Mouse (Mus musculus): ENCODE measurements at regions not wholly inside any gene's neighbourhood (a gene's known extent, or its start where the extent isn't known, plus 50 kb on each side); places are given as distances from the start of the nearest gene placed in this dataset.

- no peaks in the 10 kb centered on the region for H3K36me3 ChIP-seq
- H3K4me2 ChIP-seq, result no peak overlapping the region
- no peak overlapping the region for H3K9ac ChIP-seq
- H3K4me3 ChIP-seq, result no peak overlapping the region
- H3K27ac ChIP-seq (replicated peaks), result no peak overlapping the region
- no peaks in the 10 kb centered on the region for H3K27me3 ChIP-seq
- H3K9me3 ChIP-seq, result 0 out of 2 replicates have a peak, but pooled peaks cover 5% of the 10 kb centered on the region
- WGBS, result 85% methylated on average over 6 of the region's 6 CpGs
- no peak for ATAC-seq (ENCODE audit: low read depth)
- H3K4me1 ChIP-seq (replicated peaks), result no peaks in the 10 kb centered on the region
Measured at GRCm38 (mm10) chr1:90533481-90533880, 69.3 kb upstream of the Cops8 start.

DNA sequence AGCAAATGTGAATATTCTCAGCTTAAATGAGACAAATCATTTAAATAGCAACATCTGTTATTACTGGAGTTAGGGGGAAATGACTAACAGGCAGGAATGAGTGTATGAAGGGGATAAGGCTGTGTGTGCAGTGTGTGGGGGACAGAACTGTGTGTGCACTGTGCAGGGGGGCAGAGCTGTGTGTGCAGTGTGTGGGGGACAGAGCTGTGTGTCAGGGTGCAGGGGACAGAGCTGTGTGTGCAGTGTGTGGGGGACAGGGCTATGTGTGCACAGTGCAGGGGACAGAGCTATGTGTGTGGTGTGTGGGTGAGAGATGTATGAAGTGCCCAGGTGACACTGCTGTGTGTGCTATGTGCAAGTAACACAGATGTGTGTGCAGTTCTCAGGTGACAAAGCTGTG, 66.7 kb upstream of the Cops8 start:
- Histone ChIP-seq H3K4me1 (replicated peaks) (no peaks in the 10 kb centered on the region; the same call in 1 of the 2 replicates), H3K4me2 (no peak overlapping the region), H3K4me3 (no peak overlapping the region), H3K9me3 (peaks cover 10% of the 10 kb centered on the region; the same call in 1 of the 2 replicates), H3K27me3 (no peaks in the 10 kb centered on the region), H3K9ac (no peak overlapping the region), H3K27ac (replicated peaks) (no peak overlapping the region), H3K36me3 (no peaks in the 10 kb centered on the region)
- ATAC-seq (ENCODE audit: low read depth), result no peak

DNA sequence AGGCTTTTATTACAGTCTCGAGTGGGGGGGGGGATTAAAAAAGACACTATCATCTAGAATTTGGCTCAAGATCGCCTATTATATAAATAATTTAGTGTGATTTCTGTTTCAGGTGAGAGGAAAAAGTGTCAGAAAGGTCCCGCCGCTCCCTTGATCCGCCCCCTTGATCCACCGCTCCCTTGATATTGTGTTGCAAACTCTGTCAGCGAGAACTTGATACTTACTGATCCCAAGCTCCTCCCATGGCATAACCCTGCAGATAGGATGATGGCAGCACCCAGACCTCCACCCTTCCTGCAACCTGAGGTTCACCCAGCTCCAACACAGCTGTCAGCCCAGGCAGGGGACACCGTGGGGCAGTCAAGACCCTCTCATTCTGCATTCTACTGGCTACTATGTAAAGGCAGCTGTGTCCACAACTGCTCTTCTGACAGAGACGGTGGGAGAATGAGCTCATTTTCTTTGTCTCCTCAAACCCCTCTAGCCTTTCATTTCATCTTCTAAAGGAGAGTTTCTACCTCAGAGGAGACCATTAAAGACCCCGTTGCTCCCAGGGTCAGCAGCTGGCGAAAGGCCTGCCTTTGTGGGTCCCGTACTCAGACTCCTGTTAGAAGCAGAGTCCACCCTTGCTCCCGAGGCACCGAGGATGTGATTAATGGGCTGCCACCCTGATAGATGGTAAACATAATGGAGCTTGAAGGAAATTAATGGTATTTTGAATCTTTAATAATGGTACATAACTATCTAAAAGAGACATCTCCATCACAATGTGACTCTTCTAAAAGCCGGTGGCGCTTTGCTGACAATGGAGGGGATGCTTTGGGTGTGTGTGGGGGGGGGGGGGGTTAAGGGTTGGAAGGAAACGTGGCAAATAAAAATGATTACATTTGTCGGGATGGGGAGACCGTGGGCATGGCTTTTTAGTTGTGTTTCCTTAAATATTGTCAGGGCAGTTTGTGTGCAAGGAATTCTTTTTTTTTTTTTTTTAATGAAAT, 58.7 kb upstream of the Cops8 start:
- Histone ChIP-seq H3K36me3 (no peaks in the 10 kb centered on the region), H3K27ac (replicated peaks) (no peak overlapping the region), H3K4me2 (no peak overlapping the region), H3K27me3 (no peaks in the 10 kb centered on the region), H3K9ac (no peak overlapping the region), H3K9me3 (peaks cover 14% of the 10 kb centered on the region), H3K4me3 (no peak overlapping the region), H3K4me1 (replicated peaks) (peaks cover 13% of the 10 kb centered on the region)
- ATAC-seq (ENCODE audit: low read depth), result no peak
- WGBS, result 15% methylated on average over 19 of the region's 19 CpGs

DNA sequence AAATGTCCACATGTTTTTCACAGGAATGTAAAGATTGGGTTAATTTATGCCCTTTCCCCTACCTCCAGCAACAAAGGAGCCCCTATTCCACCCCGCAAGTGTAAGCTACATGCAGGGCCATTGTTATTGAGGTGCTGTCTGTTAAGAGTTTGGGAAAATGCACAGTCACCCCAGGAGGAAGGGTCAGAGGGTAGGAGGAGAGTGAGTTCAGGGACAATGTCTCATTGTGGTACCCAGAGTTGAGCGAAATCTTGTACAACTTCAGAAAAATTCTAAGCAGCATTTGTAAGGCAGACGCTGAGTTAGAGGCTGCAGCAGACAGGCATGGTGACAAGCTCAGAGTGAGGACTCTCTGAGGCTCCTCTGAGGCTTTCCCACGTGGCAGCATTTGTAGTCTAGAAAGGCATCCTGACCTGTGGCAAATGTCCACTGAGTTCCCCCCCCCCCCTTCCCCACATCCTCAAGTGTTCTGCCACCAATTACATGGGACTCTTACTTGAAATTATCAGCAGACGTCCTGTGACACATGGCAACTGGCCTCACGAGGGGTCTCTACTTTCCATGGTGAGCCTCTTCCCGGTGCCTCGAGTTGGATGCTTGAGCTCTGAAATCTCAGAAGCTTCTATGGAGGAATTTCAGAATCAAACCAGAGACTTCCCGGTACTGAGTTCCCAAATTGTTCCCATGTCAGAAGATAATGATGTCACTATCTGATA, 57.8 kb upstream of the Cops8 start:
- 16% methylated on average over 9 of the region's 9 CpGs for WGBS
- no peak overlapping the region for H3K4me2 ChIP-seq
- H3K27ac ChIP-seq (replicated peaks), result no peak overlapping the region
- H3K4me1 ChIP-seq (replicated peaks), result peaks cover 13% of the 10 kb centered on the region
- no peaks in the 10 kb centered on the region for H3K27me3 ChIP-seq
- ATAC-seq (ENCODE audit: low read depth), result no peak; the same call in 1 of the 2 replicates
- no peak overlapping the region for H3K9ac ChIP-seq
- H3K4me3 ChIP-seq, result no peak overlapping the region
- no peaks in the 10 kb centered on the region for H3K36me3 ChIP-seq
- H3K9me3 ChIP-seq, result peaks cover 14% of the 10 kb centered on the region

DNA sequence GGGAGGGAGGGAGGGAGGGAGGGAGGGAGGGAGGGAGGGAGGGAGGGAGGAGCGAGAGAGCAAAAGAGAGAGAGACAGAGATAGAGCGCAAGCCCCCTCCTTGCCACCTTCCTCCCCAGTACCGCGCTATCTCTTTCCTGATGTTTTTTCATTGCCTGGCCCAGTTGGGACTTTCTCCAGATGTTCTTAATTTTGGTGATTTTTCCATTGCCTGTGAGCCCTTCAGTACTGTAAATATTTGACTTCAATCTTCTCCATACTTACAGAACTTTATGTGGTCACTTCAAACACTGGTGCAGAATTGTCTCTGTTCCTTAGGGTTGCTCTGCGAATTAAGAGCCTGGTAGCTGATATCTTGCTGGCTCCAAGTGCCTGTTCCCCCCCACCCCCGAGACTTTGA, 50.1 kb upstream of the Cops8 start:
- H3K4me2 ChIP-seq, result no peak overlapping the region
- H3K4me1 ChIP-seq (replicated peaks), result no peaks in the 10 kb centered on the region
- H3K27me3 ChIP-seq, result no peaks in the 10 kb centered on the region
- no peak overlapping the region for H3K4me3 ChIP-seq
- no peak overlapping the region for H3K9ac ChIP-seq
- no peak overlapping the region for H3K27ac ChIP-seq (replicated peaks)
- no peaks in the 10 kb centered on the region for H3K36me3 ChIP-seq
- 86% methylated on average over 5 of the region's 6 CpGs for WGBS
- no peak for ATAC-seq (ENCODE audit: low read depth)
- peaks cover 3% of the 10 kb centered on the region; the same call in 1 of the 2 replicates for H3K9me3 ChIP-seq
